Comparison of ENCODE assay signal across 8 mouse cellular contexts in genomic region chr1:184235131-184235983, GRCm38 (mm10).
A peak's percentile ranks its signal among the peaks of the same experiment; 100 is the strongest.
DNase-seq lines count a peak whose midpoint lies in the region; ATAC-seq and TF ChIP-seq lines count a peak whose summit lies in the region.

No protein-coding gene starts in this region.

- peak; percentile 75 for ATAC-seq in inflammation-experienced regulatory T-cells, adult 6 months
- peak; percentile 91 for ATAC-seq in megakaryocyte progenitor cell, adult 5-6 weeks (replicated peaks; ENCODE audit: poor library complexity)

- DNase-seq in adipocyte (ENCODE audit: low spot score), result peak; percentile 57
- DNase-seq in gastrocnemius, postnatal 25 days, result peak; percentile 65
- peak; percentile 9 to 56 for DNase-seq in left cerebral cortex, adult 8-10 months (ENCODE audit: low spot score in 2 of 2)
- DNase-seq in right cerebral cortex, postnatal 25 days, result peak; percentile 62
- DNase-seq in urinary bladder, postnatal 25 days (ENCODE audit: low spot score), result peak; percentile 75

- TF ChIP-seq CTCF in cortical plate, adult 2 months (IDR thresholded peaks at IDR 0.05; ENCODE audit: extremely low read depth, insufficient read depth, low read length), result peak; percentile 75

- H3K4me1 ChIP-seq in cortical plate, adult 2 months (ENCODE audit: control insufficient read depth, insufficient read depth, low read length), result no peaks in the 10 kb centered on the region

- TF ChIP-seq POLR2A in cortical plate, adult 2 months (IDR thresholded peaks at IDR 0.05; ENCODE audit: extremely low read depth, insufficient read depth, low read length), result no peak

- peak overlapping the region; percentile 13 for H3K4me3 ChIP-seq in cortical plate, adult 2 months (ENCODE audit: insufficient read depth, low read length)

- H3K27ac ChIP-seq in cortical plate, adult 2 months (ENCODE audit: insufficient read depth, low read length), result no peak overlapping the region
